Mouse (Mus musculus): ENCODE data around the gene Cdkl2. TPM values are rescaled to one million over a fixed set of nuclear protein-coding genes. Genes with fewer than 3 reads are reported as not detected.

Cdkl2 gene
- polyA plus RNA-seq, 1 experiment from 2014 or later: 0.77 TPM

- no peak for DNase-seq (ENCODE audit: low spot score)
- Histone ChIP-seq H3K9me3 (no peaks in the 10 kb centered on the region), H3K27me3 (ENCODE audit: insufficient read depth, poor library complexity, severe bottlenecking) (no peaks in the 10 kb centered on the region), H3K27ac (no peak within 1 kb of the TSS), H3K4me3 (no peak within 1 kb of the TSS), H3K36me3 (no peaks in the 10 kb centered on the region), H3K4me1 (replicated peaks) (no peaks in the 10 kb centered on the region)
- WGBS: 69% methylated on average over 4 of the region's 4 CpGs
These were observed 56.4 kb downstream of the Cdkl2 start, which contains the start of gene Odaph for GRCm38 (mm10) chr5:91987236-91987635. Odaph (plus strand) TSS chr5:91987475.

GRCm38 (mm10) chr5:91985721-91986120 lies 58.0 kb downstream of the Cdkl2 start:
- DNase-seq (ENCODE audit: low spot score): no peak
- H3K9me3 ChIP-seq: no peaks in the 10 kb centered on the region
- no peaks in the 10 kb centered on the region for H3K36me3 ChIP-seq
- H3K27ac ChIP-seq: no peak overlapping the region
- H3K27me3 ChIP-seq (ENCODE audit: insufficient read depth, poor library complexity, severe bottlenecking): no peaks in the 10 kb centered on the region
- WGBS: 64% methylated on average over 2 of the region's 2 CpGs
- no peak overlapping the region for H3K4me3 ChIP-seq
- H3K4me1 ChIP-seq (replicated peaks): no peaks in the 10 kb centered on the region

GRCm38 (mm10) chr5:91983490-91983889 lies 60.2 kb downstream of the Cdkl2 start:
- Histone ChIP-seq H3K9me3 (no peaks in the 10 kb centered on the region), H3K36me3 (no peaks in the 10 kb centered on the region), H3K4me3 (no peak overlapping the region), H3K4me1 (replicated peaks) (no peaks in the 10 kb centered on the region), H3K27ac (no peak overlapping the region), H3K27me3 (ENCODE audit: insufficient read depth, poor library complexity, severe bottlenecking) (no peaks in the 10 kb centered on the region)
- WGBS: 73% methylated on average over 2 of the region's 2 CpGs
- DNase-seq (ENCODE audit: low spot score): no peak

- no peak overlapping the region for H3K4me3 ChIP-seq
- DNase-seq (ENCODE audit: low spot score): no peak
- H3K9me3 ChIP-seq: no peaks in the 10 kb centered on the region
- H3K4me1 ChIP-seq (replicated peaks): no peaks in the 10 kb centered on the region
- WGBS: 90% methylated on average over 11 of the region's 11 CpGs
- H3K27ac ChIP-seq: no peak overlapping the region
- no peaks in the 10 kb centered on the region for H3K36me3 ChIP-seq
- no peaks in the 10 kb centered on the region for H3K27me3 ChIP-seq (ENCODE audit: insufficient read depth, poor library complexity, severe bottlenecking)
These were observed 62.4 kb downstream of the Cdkl2 start for GRCm38 (mm10) chr5:91981176-91981840.

- Histone ChIP-seq H3K27me3 (ENCODE audit: insufficient read depth, poor library complexity, severe bottlenecking) (no peaks in the 10 kb centered on the region), H3K4me3 (no peak overlapping the region), H3K36me3 (peaks cover under 1% of the 10 kb centered on the region; the same call in 1 of the 2 replicates), H3K4me1 (replicated peaks) (no peaks in the 10 kb centered on the region), H3K9me3 (no peaks in the 10 kb centered on the region), H3K27ac (no peak overlapping the region)
- WGBS: 81% methylated on average over 2 of the region's 2 CpGs
- DNase-seq (ENCODE audit: low spot score): no peak
These were observed 66.3 kb downstream of the Cdkl2 start for GRCm38 (mm10) chr5:91977397-91977770.

GRCm38 (mm10) chr5:91976566-91977396 lies 66.9 kb downstream of the Cdkl2 start:
- Histone ChIP-seq H3K4me1 (replicated peaks) (no peaks in the 10 kb centered on the region), H3K27me3 (ENCODE audit: insufficient read depth, poor library complexity, severe bottlenecking) (no peaks in the 10 kb centered on the region), H3K36me3 (peaks cover 3% of the 10 kb centered on the region; the same call in 1 of the 2 replicates), H3K4me3 (no peak overlapping the region), H3K9me3 (no peaks in the 10 kb centered on the region), H3K27ac (no peak overlapping the region)
- 72% methylated on average over 10 of the region's 10 CpGs for WGBS
- no peak for DNase-seq (ENCODE audit: low spot score)

GRCm38 (mm10) chr5:91975758-91976157 lies 67.9 kb downstream of the Cdkl2 start:
- Histone ChIP-seq H3K4me3 (no peak overlapping the region), H3K36me3 (peaks cover 3% of the 10 kb centered on the region; the same call in 1 of the 2 replicates), H3K4me1 (replicated peaks) (no peaks in the 10 kb centered on the region), H3K27me3 (ENCODE audit: insufficient read depth, poor library complexity, severe bottlenecking) (no peaks in the 10 kb centered on the region), H3K9me3 (no peaks in the 10 kb centered on the region), H3K27ac (no peak overlapping the region)
- 94% methylated on average over 9 of the region's 9 CpGs for WGBS
- DNase-seq (ENCODE audit: low spot score): no peak

GRCm38 (mm10) chr5:91974002-91974401 lies 69.7 kb downstream of the Cdkl2 start:
- peaks cover 8% of the 10 kb centered on the region; the same call in 1 of the 2 replicates for H3K36me3 ChIP-seq
- WGBS: 93% methylated on average over 7 of the region's 7 CpGs

GRCm38 (mm10) chr5:91972046-91972445 lies 71.6 kb downstream of the Cdkl2 start:
- 91% methylated on average over 3 of the region's 3 CpGs for WGBS
- Histone ChIP-seq H3K9me3 (no peaks in the 10 kb centered on the region), H3K27me3 (ENCODE audit: insufficient read depth, poor library complexity, severe bottlenecking) (no peaks in the 10 kb centered on the region), H3K4me3 (no peak overlapping the region), H3K4me1 (replicated peaks) (no peaks in the 10 kb centered on the region), H3K27ac (no peak overlapping the region), H3K36me3 (peaks cover 8% of the 10 kb centered on the region; the same call in 1 of the 2 replicates)
- DNase-seq (ENCODE audit: low spot score): no peak

More at GRCm38 (mm10) chr5:91974002-91974401, 69.7 kb downstream of the Cdkl2 start:
- no peak for DNase-seq (ENCODE audit: low spot score)
- Histone ChIP-seq H3K4me3 (no peak overlapping the region), H3K4me1 (replicated peaks) (no peaks in the 10 kb centered on the region), H3K9me3 (no peaks in the 10 kb centered on the region), H3K27me3 (ENCODE audit: insufficient read depth, poor library complexity, severe bottlenecking) (no peaks in the 10 kb centered on the region), H3K27ac (no peak overlapping the region)

GRCm38 (mm10) chr5:91962639-91963440 lies 80.8 kb downstream of the Cdkl2 start, which contains the start of gene Rchy1:
Rchy1 (minus strand) TSS chr5:91963068.
- Histone ChIP-seq H3K27me3 (ENCODE audit: insufficient read depth, poor library complexity, severe bottlenecking) (no peaks in the 10 kb centered on the region), H3K36me3 (peaks cover under 1% of the 10 kb centered on the region; the same call in 1 of the 2 replicates), H3K27ac (peak within 1 kb of the TSS; percentile 94), H3K9me3 (no peaks in the 10 kb centered on the region), H3K4me1 (replicated peaks) (peaks cover 26% of the 10 kb centered on the region), H3K4me3 (peak within 1 kb of the TSS; percentile 80)
- WGBS: under 1% methylated on average over 65 of the region's 65 CpGs
- peak; percentile 96 for DNase-seq (ENCODE audit: low spot score)

- Histone ChIP-seq H3K27ac (peak overlapping the region; percentile 94), H3K36me3 (peaks cover 7% of the 10 kb centered on the region), H3K4me1 (replicated peaks) (peaks cover 26% of the 10 kb centered on the region), H3K27me3 (ENCODE audit: insufficient read depth, poor library complexity, severe bottlenecking) (no peaks in the 10 kb centered on the region), H3K9me3 (no peaks in the 10 kb centered on the region), H3K4me3 (peak overlapping the region; percentile 80)
- no peak for DNase-seq (ENCODE audit: low spot score)
- under 1% methylated on average over 14 of the region's 14 CpGs for WGBS
These were observed 81.4 kb downstream of the Cdkl2 start for GRCm38 (mm10) chr5:91962259-91962638.

- H3K36me3 ChIP-seq: peaks cover 16% of the 10 kb centered on the region
- 91% methylated on average over 1 of the region's 1 CpGs for WGBS
- no peak for DNase-seq (ENCODE audit: low spot score)
- peaks cover 26% of the 10 kb centered on the region for H3K4me1 ChIP-seq (replicated peaks)
- H3K9me3 ChIP-seq: no peaks in the 10 kb centered on the region
- H3K27ac ChIP-seq: no peak overlapping the region
- H3K27me3 ChIP-seq (ENCODE audit: insufficient read depth, poor library complexity, severe bottlenecking): no peaks in the 10 kb centered on the region
- H3K4me3 ChIP-seq: peak overlapping the region; percentile 80
These were observed 82.3 kb downstream of the Cdkl2 start for GRCm38 (mm10) chr5:91961370-91961769.
